Mouse (Mus musculus): Measurements from ENCODE around the gene Gja3. TPM values are rescaled to one million over a fixed set of nuclear protein-coding genes. Genes with fewer than 3 reads are reported as not detected.
"Not testable (repeated sequence)": the region's sequence is repeated elsewhere in the genome, so short reads cannot be mapped to it uniquely, and the experiment has no call there.

Gja3 gene
- polyA plus RNA-seq, 1 experiment from 2014 or later, result 0.14 TPM

DNA sequence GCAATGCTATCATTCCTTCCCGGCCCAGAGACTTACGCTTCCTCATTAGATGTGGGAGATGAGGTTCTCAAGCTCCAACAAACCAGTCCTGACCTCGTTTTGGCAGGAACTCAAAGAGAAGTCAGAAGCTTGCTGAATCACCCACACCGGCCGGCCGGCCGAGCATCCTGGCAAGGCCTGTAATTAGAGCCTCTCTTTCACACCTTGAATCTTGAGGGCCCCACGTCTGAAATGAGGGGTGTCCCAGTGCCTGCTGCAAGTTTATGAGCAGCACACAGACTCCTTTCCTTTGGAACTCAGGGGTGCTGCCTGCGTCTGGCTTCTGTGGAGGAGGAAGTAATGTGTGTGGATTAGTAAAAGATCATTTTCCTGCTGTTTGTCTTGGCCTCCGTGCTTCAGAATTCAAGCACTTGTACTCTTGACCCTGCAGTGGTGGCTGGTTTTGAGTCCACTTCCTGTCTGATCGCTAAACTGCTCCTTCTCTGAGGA lies 26.3 kb upstream of the Gja3 start:
- H3K9me3 ChIP-seq, result no peaks in the 10 kb centered on the region
- no peaks in the 10 kb centered on the region for H3K27me3 ChIP-seq (replicated peaks; ENCODE audit: low read depth, poor library complexity, severe bottlenecking)
- peaks cover 12% of the 10 kb centered on the region for H3K4me1 ChIP-seq
- no peak overlapping the region for H3K4me3 ChIP-seq
- 53% methylated on average over 11 of the region's 11 CpGs for WGBS
- DNase-seq (ENCODE audit: low spot score), result peak; percentile 15
- H3K27ac ChIP-seq (replicated peaks), result no peak overlapping the region
- H3K36me3 ChIP-seq (replicated peaks), result no peaks in the 10 kb centered on the region

DNA sequence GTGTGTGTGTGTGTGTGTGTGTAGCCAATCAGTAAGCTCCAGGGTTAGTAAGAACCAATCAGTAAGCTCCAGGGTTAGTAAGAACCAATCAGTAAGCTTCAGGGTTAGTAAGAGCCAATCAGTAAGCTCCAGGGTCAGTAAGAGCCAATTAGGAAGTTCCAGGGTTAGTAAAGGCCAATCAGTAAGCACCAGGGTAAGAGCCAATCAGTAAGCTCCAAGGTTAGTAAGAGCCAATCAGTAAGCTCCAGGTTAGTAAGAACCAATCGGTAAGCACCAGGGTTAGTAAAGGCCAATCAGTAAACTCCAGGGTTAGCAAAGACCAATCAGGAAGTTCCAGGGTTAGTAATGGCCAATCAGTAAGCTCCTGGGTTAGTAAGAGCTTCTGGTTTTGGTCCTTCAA lies 25.0 kb upstream of the Gja3 start:
- H3K9me3 ChIP-seq, result no peaks in the 10 kb centered on the region
- no peaks in the 10 kb centered on the region for H3K36me3 ChIP-seq (replicated peaks)
- no peaks in the 10 kb centered on the region for H3K27me3 ChIP-seq (replicated peaks; ENCODE audit: low read depth, poor library complexity, severe bottlenecking)
- 98% methylated on average over 1 of the region's 1 CpGs for WGBS
- peaks cover 12% of the 10 kb centered on the region for H3K4me1 ChIP-seq
- no peak for DNase-seq (ENCODE audit: low spot score)
- H3K27ac ChIP-seq (replicated peaks), result no peak overlapping the region
- no peak overlapping the region for H3K4me3 ChIP-seq

DNA sequence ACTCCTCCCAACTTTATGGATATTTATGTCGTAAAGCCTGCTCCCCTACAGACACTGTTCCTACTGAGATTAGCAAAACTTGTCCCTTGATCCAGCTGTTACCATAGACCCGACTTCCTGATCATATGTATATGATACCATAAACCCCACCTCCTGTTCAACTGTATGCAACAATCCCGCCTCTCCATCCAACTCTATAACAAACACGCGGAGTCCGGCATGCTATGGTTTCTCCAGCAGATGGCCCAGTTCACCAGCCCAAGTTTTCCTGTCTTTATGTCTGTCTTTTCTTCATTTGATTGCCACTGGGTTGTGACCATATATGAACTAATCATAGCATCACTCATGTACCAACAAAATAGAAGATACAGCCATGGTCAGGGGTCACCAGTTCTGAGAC lies 17.6 kb upstream of the Gja3 start:
- Histone ChIP-seq H3K27ac (replicated peaks) (no peak overlapping the region), H3K27me3 (replicated peaks; ENCODE audit: low read depth, poor library complexity, severe bottlenecking) (no peaks in the 10 kb centered on the region), H3K4me1 (no peaks in the 10 kb centered on the region), H3K9me3 (no peaks in the 10 kb centered on the region), H3K4me3 (no peak overlapping the region), H3K36me3 (replicated peaks) (no peaks in the 10 kb centered on the region)
- 85% methylated on average over 6 of the region's 6 CpGs for WGBS
- no peak for DNase-seq (ENCODE audit: low spot score)

DNA sequence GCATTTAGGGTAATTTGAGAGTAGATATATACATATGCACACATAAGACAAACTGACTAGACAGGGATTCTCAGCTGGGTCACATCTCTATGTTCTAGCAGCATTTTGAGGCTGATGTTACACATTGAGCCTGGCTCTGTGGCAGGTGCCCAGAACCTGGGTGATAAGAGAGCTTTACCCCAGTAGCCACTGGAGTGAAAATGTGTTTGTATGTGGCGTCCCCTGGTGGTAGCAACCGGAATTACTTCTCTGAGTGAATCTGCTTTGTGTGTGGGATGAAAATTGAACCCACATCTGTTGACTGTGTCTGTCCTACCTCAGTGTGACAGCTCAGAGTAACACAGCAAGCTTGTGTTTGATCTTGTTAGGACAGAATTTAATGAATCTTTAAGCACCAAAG lies 12.0 kb upstream of the Gja3 start:
- H3K27ac ChIP-seq (replicated peaks); H3K4me1 ChIP-seq; H3K4me3 ChIP-seq; H3K27me3 ChIP-seq (replicated peaks; ENCODE audit: low read depth, poor library complexity, severe bottlenecking); H3K36me3 ChIP-seq (replicated peaks); H3K9me3 ChIP-seq: not testable (repeated sequence)
- DNase-seq (ENCODE audit: low spot score), result peak; percentile 65
- under 1% methylated on average over 2 of the region's 2 CpGs for WGBS

DNA sequence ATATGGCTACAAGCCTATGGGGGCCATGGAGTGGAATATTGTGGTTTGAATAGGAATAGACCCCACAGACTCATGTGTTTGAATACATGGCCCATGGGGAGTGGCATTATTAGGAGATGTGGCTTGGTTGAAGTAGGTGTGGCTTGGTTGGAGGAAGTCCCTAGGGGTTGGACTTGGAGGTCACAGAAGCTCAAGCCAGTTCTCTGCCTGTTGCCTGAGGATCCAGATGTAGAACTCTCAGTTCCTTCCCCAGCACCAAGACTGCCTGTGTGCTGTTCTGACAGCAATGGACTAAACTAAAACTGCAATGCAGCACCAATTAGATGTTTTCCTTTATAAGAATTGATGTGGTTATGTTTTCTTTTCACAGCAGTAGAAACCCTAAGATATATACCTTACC lies 8.2 kb upstream of the Gja3 start:
- Histone ChIP-seq H3K4me3 (no peak overlapping the region), H3K27me3 (replicated peaks; ENCODE audit: low read depth, poor library complexity, severe bottlenecking) (no peaks in the 10 kb centered on the region)

DNA sequence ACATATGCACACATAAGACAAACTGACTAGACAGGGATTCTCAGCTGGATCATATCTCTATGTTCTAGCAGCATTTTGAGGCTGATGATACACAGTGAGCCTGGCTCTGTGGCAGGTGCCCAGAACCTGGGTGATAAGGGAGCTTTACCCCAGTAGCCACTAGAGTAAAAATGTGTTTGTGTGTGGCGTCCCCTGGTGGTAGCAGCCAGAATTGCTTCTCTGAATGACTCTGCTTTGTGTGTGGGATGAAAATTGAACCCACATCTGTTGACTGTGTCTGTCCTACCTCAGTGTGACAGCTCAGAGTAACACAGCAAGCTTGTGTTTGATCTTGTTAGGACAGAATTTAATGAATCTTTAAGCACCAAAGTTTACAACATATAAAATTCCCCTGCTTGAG lies 2.2 kb upstream of the Gja3 start:
- H3K27ac ChIP-seq (replicated peaks); H3K9me3 ChIP-seq; H3K36me3 ChIP-seq (replicated peaks); H3K4me3 ChIP-seq: not testable (repeated sequence)
- H3K4me1 ChIP-seq, result peaks cover 13% of the 10 kb centered on the region
- H3K27me3 ChIP-seq (replicated peaks; ENCODE audit: low read depth, poor library complexity, severe bottlenecking), result peaks cover 45% of the 10 kb centered on the region
- peak; percentile 78 for DNase-seq (ENCODE audit: low spot score)
- WGBS, result 0% methylated on average over 1 of the region's 1 CpGs

More for the DNA sequence above, 8.2 kb upstream of the Gja3 start:
- Histone ChIP-seq H3K4me1 (no peaks in the 10 kb centered on the region), H3K9me3 (no peaks in the 10 kb centered on the region), H3K27ac (replicated peaks) (no peak overlapping the region), H3K36me3 (replicated peaks) (no peaks in the 10 kb centered on the region)
- no peak for DNase-seq (ENCODE audit: low spot score)

DNA sequence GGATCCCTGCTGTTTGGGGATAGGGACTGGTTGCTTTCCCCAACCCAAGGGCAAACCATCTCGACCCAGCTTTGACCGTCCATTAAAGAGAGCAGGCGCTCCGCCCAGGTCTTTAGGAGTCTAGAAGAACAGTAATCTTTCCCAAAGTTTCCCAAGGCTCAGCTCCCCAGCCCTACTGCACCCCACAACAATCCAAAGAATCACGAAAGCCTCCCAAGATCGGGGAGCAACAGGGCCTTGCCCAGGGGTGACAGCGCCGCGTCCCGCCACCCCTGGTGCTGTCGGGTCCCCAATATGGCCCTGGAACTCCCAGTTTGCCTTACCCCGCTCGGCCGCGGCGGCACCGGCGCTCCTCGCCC lies 717 bp downstream of the Gja3 start:
- peaks cover 13% of the 10 kb centered on the region for H3K4me1 ChIP-seq
- WGBS, result 2% methylated on average over 19 of the region's 19 CpGs
- peaks cover 61% of the 10 kb centered on the region for H3K27me3 ChIP-seq (replicated peaks; ENCODE audit: low read depth, poor library complexity, severe bottlenecking)
- H3K4me3 ChIP-seq, result peak overlapping the region; percentile 71
- no peak overlapping the region; the same call in 1 of the 2 replicates for H3K27ac ChIP-seq (replicated peaks)
- no peaks in the 10 kb centered on the region for H3K9me3 ChIP-seq
- no peaks in the 10 kb centered on the region for H3K36me3 ChIP-seq (replicated peaks)
- DNase-seq (ENCODE audit: low spot score), result no peak

DNA sequence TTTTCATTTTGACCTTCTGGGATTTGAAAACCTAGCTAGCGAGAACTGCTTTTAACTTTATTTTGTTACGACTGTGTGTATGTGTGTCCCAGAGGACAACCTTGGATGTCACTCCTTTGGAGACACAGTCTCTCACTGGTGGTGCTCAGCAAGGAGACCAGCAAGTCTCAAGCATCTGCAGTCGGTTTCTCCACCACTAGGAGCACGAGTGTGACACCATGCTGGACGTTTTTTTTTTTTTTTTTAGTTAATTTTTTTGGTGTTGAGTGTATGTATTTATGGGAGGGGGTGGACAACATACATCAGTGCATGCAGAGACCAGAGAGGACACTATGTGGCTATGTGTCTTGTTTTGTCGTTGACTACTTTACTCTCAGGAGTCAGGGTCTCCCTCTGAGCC lies 5.2 kb downstream of the Gja3 start:
- Histone ChIP-seq H3K36me3 (replicated peaks) (no peaks in the 10 kb centered on the region), H3K27ac (replicated peaks) (no peak overlapping the region), H3K27me3 (replicated peaks; ENCODE audit: low read depth, poor library complexity, severe bottlenecking) (peaks cover 43% of the 10 kb centered on the region), H3K9me3 (no peaks in the 10 kb centered on the region), H3K4me1 (peaks cover 8% of the 10 kb centered on the region), H3K4me3 (no peak overlapping the region)
- whole genome bisulfite sequencing, result 69% methylated on average over 6 of the region's 6 CpGs
- no peak for DNase-seq (ENCODE audit: low spot score)

DNA sequence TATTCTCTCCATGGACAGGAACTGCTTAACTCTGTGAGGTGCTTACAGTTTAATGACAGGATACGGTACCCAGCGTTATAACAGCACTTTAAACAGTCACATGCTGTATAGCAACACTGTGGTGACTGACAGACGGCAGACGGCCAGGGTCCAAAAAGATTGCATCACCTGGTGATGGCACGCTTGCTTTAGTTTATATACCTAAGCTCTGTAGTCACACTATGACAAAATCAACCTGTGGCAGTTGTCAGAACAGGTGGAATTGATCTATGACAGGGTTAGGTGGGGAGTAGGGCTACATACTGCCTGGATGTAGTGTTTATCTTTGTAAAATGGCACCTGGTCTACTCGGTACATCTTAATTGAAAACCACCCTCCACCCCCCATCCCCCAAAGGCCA lies 14.0 kb downstream of the Gja3 start:
- Histone ChIP-seq H3K27ac (replicated peaks) (no peak overlapping the region), H3K9me3 (no peaks in the 10 kb centered on the region), H3K36me3 (replicated peaks) (no peaks in the 10 kb centered on the region), H3K27me3 (replicated peaks; ENCODE audit: low read depth, poor library complexity, severe bottlenecking) (no peaks in the 10 kb centered on the region), H3K4me1 (no peaks in the 10 kb centered on the region), H3K4me3 (no peak overlapping the region)
- DNase-seq (ENCODE audit: low spot score), result no peak
- 91% methylated on average over 6 of the region's 6 CpGs for WGBS

DNA sequence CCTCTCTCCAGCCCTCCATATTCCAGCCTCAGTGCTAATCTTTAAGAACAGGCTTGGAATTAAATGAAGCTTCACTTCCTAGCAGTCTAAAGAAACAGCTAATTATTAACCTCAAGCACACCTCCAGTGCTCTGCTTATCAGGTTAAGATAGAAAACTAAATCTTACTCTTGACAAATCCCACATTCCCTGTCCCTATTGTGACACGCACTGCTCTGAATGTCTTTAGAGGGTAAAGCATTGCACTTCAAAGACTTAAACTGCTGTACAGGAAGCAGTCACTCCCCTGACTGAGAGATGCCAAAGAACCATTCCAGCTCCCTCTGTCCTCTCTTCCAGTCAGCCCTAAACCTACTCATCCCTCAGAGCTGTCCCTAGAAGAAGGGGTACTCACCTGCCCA lies 16.5 kb downstream of the Gja3 start:
- no peak for DNase-seq (ENCODE audit: low spot score)

DNA sequence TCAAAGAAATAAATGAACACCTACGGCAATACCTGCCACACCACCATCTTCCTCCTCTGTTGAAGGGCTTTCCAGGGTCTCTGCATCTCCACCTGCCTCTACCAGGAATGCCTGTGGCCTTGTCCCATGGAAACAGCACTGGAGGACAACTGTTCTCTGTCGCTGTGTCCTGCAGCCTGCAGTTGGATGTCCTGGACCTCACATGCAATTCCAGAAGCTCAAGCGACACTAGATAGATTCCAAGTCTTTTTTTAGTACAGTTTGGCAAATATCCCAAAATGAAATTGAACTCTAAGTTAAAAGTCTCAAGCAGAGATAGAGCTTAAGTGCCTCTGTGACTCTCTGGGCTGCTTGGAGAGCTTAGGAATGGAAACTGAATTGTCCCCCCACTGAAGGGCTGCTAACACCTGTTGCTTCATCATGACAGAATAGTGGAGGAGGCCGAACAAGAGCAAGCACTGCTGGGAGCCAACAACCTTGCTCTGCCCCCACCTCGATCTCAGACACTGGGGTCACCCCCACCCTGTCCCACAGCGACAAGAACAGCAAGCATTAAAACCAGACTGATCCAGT lies 22.9 kb downstream of the Gja3 start:
- Histone ChIP-seq H3K27ac (replicated peaks) (no peak overlapping the region), H3K36me3 (replicated peaks) (no peaks in the 10 kb centered on the region), H3K9me3 (no peaks in the 10 kb centered on the region), H3K4me3 (no peak overlapping the region), H3K27me3 (replicated peaks; ENCODE audit: low read depth, poor library complexity, severe bottlenecking) (peaks cover 12% of the 10 kb centered on the region), H3K4me1 (no peaks in the 10 kb centered on the region)
- WGBS, result 77% methylated on average over 6 of the region's 6 CpGs
- DNase-seq (ENCODE audit: low spot score), result no peak

More for the DNA sequence above, 16.5 kb downstream of the Gja3 start:
- Histone ChIP-seq H3K9me3 (no peaks in the 10 kb centered on the region), H3K4me1 (no peaks in the 10 kb centered on the region), H3K27me3 (replicated peaks; ENCODE audit: low read depth, poor library complexity, severe bottlenecking) (peaks cover 1% of the 10 kb centered on the region), H3K36me3 (replicated peaks) (no peaks in the 10 kb centered on the region), H3K27ac (replicated peaks) (no peak overlapping the region), H3K4me3 (no peak overlapping the region)
- WGBS, result 67% methylated on average over 1 of the region's 1 CpGs

DNA sequence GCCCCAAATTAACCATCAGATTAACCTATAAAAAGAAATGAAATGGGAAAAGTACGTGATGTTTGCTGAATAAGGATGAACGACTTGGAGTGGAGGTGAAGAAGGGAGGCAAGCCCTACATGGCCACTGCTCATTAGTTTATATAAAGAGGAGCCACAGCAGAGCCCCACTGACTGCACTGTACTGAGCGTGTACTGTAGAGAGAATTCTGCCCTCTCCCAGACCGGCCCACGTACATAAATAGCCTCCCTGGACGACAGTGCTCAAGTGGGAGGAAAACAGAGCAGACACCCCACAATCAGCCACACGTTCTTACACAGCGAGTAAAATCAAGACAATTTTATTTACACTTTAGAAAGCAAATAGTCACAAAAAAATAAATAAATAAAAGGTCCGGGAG lies 23.8 kb downstream of the Gja3 start:
- Histone ChIP-seq H3K9me3 (no peaks in the 10 kb centered on the region), H3K4me3 (no peak overlapping the region), H3K27me3 (replicated peaks; ENCODE audit: low read depth, poor library complexity, severe bottlenecking) (peaks cover 12% of the 10 kb centered on the region), H3K27ac (replicated peaks) (no peak overlapping the region), H3K36me3 (replicated peaks) (no peaks in the 10 kb centered on the region), H3K4me1 (no peaks in the 10 kb centered on the region)
- 80% methylated on average over 9 of the region's 9 CpGs for WGBS
- no peak for DNase-seq (ENCODE audit: low spot score)

DNA sequence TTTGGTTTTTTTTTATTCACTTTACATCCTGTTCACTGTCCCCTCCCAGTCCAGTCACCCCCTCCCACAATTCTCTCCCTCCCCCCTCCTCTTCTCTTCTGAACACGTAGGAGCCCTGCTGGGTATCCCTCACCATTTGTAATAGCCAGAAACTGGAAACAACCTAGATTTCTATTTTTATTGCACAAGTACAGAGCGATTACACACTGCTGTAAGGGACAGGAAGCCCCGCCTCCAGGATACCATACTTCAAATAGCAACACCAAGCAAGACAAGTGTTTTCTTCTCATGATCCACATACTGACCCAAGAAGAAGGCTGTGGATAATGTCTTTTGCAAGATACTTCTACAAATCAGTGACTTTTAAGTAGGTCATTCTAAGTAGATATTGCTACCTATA lies 25.1 kb downstream of the Gja3 start:
- Histone ChIP-seq H3K9me3 (no peaks in the 10 kb centered on the region), H3K36me3 (replicated peaks) (no peaks in the 10 kb centered on the region), H3K4me3 (no peak overlapping the region), H3K4me1 (no peaks in the 10 kb centered on the region), H3K27ac (replicated peaks) (no peak overlapping the region), H3K27me3 (replicated peaks; ENCODE audit: low read depth, poor library complexity, severe bottlenecking) (peaks cover 12% of the 10 kb centered on the region)
- no peak for DNase-seq (ENCODE audit: low spot score)
- WGBS, result 83% methylated on average over 3 of the region's 3 CpGs

DNA sequence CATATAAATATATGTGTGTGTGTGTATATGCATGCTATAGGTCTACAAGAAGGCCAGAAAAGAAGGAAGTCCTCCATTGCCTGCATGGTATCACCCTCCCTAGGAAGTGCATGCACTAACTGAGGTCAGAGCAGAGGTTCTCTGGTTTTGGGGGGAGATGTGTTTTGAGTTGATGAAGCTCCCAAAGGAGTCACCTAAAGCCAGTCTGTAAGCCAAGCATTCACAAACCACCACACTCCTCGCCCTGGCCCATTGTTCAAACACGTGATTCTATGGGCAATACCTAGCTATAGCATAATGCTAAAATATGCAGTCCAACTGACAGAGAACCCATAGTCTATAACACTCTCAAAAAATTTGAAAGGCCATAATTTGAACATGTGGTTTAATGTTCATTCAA lies 39.5 kb downstream of the Gja3 start:
- H3K9me3 ChIP-seq, result no peaks in the 10 kb centered on the region
- no peaks in the 10 kb centered on the region for H3K4me1 ChIP-seq
- no peak for DNase-seq (ENCODE audit: low spot score)
- H3K27me3 ChIP-seq (replicated peaks; ENCODE audit: low read depth, poor library complexity, severe bottlenecking), result no peaks in the 10 kb centered on the region
- no peak overlapping the region for H3K27ac ChIP-seq (replicated peaks)
- H3K4me3 ChIP-seq, result no peak overlapping the region
- H3K36me3 ChIP-seq (replicated peaks), result no peaks in the 10 kb centered on the region
- WGBS, result 87% methylated on average over 2 of the region's 2 CpGs
